Mouse (Mus musculus): ENCODE data around the gene Nudt9.

GRCm38 (mm10) chr5:104109516-104109915 is 63.4 kb downstream of the Nudt9 start:
- TF ChIP-seq CTCF (IDR thresholded peaks at IDR 0.05; ENCODE audit: low read depth), result no peak
- TF ChIP-seq EP300 (optimal IDR thresholded peaks at IDR 0.05), result no peak

Data from stomach, postnatal 0 days (tissue).